Mouse (Mus musculus): ENCODE results near the gene Bbs9. TPM values are rescaled to one million over a fixed set of nuclear protein-coding genes. Genes with fewer than 3 reads are reported as not detected.

Gene Bbs9
- polyA plus RNA-seq, 1 experiment from 2014 or later: 7.1 TPM

DNA sequence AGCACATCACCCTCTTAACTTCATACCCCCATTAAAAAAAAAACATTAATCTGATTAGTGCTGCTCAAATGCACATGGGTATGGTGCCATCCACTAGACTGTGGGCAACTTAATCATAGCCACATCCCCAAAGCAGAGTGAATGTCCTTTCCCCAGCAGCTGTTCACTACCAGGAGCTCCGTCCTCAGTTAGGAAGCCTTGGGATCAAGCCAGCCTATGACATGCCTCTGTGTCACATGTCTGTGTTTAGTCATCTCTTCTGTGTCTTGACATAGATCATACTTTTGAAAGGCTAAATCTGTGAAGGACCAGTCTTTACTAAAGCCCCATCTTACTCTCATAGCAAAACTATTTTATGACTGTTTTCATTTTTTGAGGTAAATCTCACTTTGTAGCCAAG, 205.0 kb downstream of the Bbs9 start:
- Histone ChIP-seq H3K4me2 (replicated peaks; ENCODE audit: low read depth, low read length) (no peak overlapping the region), H3K4me3 (ENCODE audit: low read depth, low read length) (no peak overlapping the region), H3K9me3 (ENCODE audit: low read length) (no peaks in the 10 kb centered on the region), H3K9ac (replicated peaks; ENCODE audit: low read depth) (no peak overlapping the region), H3K4me1 (ENCODE audit: insufficient read depth, low read depth, low read length) (no peaks in the 10 kb centered on the region), H3K36me3 (ENCODE audit: insufficient read depth, low read length) (no peaks in the 10 kb centered on the region), H3K27ac (ENCODE audit: low read length) (no peak overlapping the region), H3K27me3 (replicated peaks; ENCODE audit: insufficient read depth, low read length) (no peaks in the 10 kb centered on the region)
- 54% methylated on average over 1 of the region's 1 CpGs for WGBS
- peak; percentile 52 for ATAC-seq
- peak; percentile 47 for DNase-seq (ENCODE audit: low spot score)
- no peak for TF ChIP-seq EP300 (IDR thresholded peaks at IDR 0.05)
- no peak for TF ChIP-seq CTCF (IDR thresholded peaks at IDR 0.05)

DNA sequence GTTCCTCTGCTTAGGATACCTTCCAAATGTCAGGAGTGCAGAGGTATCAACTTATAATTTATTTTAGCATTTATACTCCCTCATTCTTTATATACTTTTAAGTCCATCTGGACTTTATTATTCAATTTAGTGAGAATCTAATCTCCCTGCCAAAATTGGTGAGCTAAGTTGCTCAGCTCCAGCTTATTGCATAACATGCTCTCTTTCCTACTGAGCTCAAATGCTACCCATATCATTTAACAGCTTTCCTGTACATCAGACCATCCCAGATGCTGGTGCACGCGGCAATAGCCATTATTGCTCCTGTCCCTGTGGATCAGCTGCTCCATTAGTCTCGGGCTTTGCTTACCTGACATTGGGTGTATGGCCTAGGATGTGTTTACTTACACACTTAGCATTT, 208.3 kb downstream of the Bbs9 start:
- Histone ChIP-seq H3K9ac (replicated peaks; ENCODE audit: low read depth) (no peak overlapping the region), H3K27ac (ENCODE audit: low read length) (no peak overlapping the region), H3K4me3 (ENCODE audit: low read depth, low read length) (no peak overlapping the region), H3K27me3 (replicated peaks; ENCODE audit: insufficient read depth, low read length) (no peaks in the 10 kb centered on the region), H3K4me1 (ENCODE audit: insufficient read depth, low read depth, low read length) (no peaks in the 10 kb centered on the region), H3K36me3 (ENCODE audit: insufficient read depth, low read length) (no peaks in the 10 kb centered on the region), H3K4me2 (replicated peaks; ENCODE audit: low read depth, low read length) (no peak overlapping the region), H3K9me3 (ENCODE audit: low read length) (no peaks in the 10 kb centered on the region)
- 43% methylated on average over 3 of the region's 3 CpGs for WGBS
- ATAC-seq: no peak
- peak; percentile 30 for DNase-seq (ENCODE audit: low spot score)
- TF ChIP-seq EP300 (IDR thresholded peaks at IDR 0.05) (no peak), CTCF (IDR thresholded peaks at IDR 0.05) (no peak)

GRCm38 (mm10) chr9:22686765-22687472, 211.4 kb downstream of the Bbs9 start:
- Histone ChIP-seq H3K27me3 (replicated peaks; ENCODE audit: insufficient read depth, low read length) (no peaks in the 10 kb centered on the region), H3K4me2 (replicated peaks; ENCODE audit: low read depth, low read length) (no peak overlapping the region), H3K9me3 (ENCODE audit: low read length) (no peaks in the 10 kb centered on the region), H3K36me3 (ENCODE audit: insufficient read depth, low read length) (no peaks in the 10 kb centered on the region), H3K9ac (replicated peaks; ENCODE audit: low read depth) (no peak overlapping the region), H3K4me3 (ENCODE audit: low read depth, low read length) (no peak overlapping the region), H3K27ac (ENCODE audit: low read length) (no peak overlapping the region), H3K4me1 (ENCODE audit: insufficient read depth, low read depth, low read length) (no peaks in the 10 kb centered on the region)
- TF ChIP-seq CTCF (IDR thresholded peaks at IDR 0.05): no peak
- peak; percentile 38; the same call in 1 of the 2 replicates for ATAC-seq
- DNase-seq (ENCODE audit: low spot score): peak; percentile 71
- WGBS: 59% methylated on average over 6 of the region's 6 CpGs

- DNase-seq (ENCODE audit: low spot score): no peak
- WGBS: 80% methylated on average over 7 of the region's 7 CpGs
- no peak for ATAC-seq
These were observed 214.7 kb downstream of the Bbs9 start for GRCm38 (mm10) chr9:22690234-22690633.

GRCm38 (mm10) chr9:22695392-22695791, 219.9 kb downstream of the Bbs9 start:
- no peaks in the 10 kb centered on the region for H3K27me3 ChIP-seq (replicated peaks; ENCODE audit: insufficient read depth, low read length)

More at GRCm38 (mm10) chr9:22690234-22690633, 214.7 kb downstream of the Bbs9 start:
- Histone ChIP-seq H3K9me3 (ENCODE audit: low read length) (no peaks in the 10 kb centered on the region), H3K9ac (replicated peaks; ENCODE audit: low read depth) (no peak overlapping the region), H3K27ac (ENCODE audit: low read length) (no peak overlapping the region), H3K27me3 (replicated peaks; ENCODE audit: insufficient read depth, low read length) (no peaks in the 10 kb centered on the region), H3K4me3 (ENCODE audit: low read depth, low read length) (no peak overlapping the region), H3K36me3 (ENCODE audit: insufficient read depth, low read length) (no peaks in the 10 kb centered on the region), H3K4me1 (ENCODE audit: insufficient read depth, low read depth, low read length) (no peaks in the 10 kb centered on the region), H3K4me2 (replicated peaks; ENCODE audit: low read depth, low read length) (no peak overlapping the region)
- TF ChIP-seq EP300 (IDR thresholded peaks at IDR 0.05) (no peak), CTCF (IDR thresholded peaks at IDR 0.05) (no peak)

DNA sequence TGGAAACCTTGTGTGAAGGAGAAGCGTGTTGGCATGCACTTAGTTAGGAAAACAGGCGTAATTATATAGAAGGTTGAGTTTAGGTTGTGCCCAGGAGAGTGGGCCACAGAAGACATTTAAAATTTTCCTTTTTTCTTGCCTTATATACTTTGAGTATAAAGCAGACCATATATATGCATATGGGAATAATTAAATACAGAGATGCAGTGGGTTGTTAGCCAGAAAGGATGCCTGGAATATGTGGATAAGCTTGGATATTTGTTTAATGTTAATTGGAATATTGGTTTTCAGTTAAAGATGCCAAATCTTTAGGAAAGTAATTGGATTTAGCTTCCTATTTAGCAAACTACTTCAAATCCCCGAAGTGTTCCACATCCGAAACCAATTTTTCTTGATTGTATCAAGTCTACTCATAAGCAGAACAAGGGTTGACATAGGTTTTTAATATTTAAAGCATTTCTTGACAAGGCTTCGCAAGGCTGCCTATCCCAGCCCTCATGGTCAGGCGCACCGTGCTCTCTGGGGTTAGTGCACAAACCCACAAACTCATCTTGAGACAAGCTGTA, 221.4 kb downstream of the Bbs9 start:
- no peak for ATAC-seq
- Histone ChIP-seq H3K27me3 (replicated peaks; ENCODE audit: insufficient read depth, low read length) (no peaks in the 10 kb centered on the region), H3K36me3 (ENCODE audit: insufficient read depth, low read length) (no peaks in the 10 kb centered on the region)

More at GRCm38 (mm10) chr9:22695392-22695791, 219.9 kb downstream of the Bbs9 start:
- Histone ChIP-seq H3K27ac (ENCODE audit: low read length) (no peak overlapping the region), H3K36me3 (ENCODE audit: insufficient read depth, low read length) (no peaks in the 10 kb centered on the region), H3K4me1 (ENCODE audit: insufficient read depth, low read depth, low read length) (no peaks in the 10 kb centered on the region), H3K4me2 (replicated peaks; ENCODE audit: low read depth, low read length) (no peak overlapping the region), H3K9me3 (ENCODE audit: low read length) (no peaks in the 10 kb centered on the region), H3K4me3 (ENCODE audit: low read depth, low read length) (no peak overlapping the region), H3K9ac (replicated peaks; ENCODE audit: low read depth) (no peak overlapping the region)
- 86% methylated on average over 4 of the region's 4 CpGs for WGBS
- DNase-seq (ENCODE audit: low spot score) (no peak), ATAC-seq (no peak)
- no peak for TF ChIP-seq EP300 (IDR thresholded peaks at IDR 0.05)
- 0 out of 2 replicates have a peak, but pooled peaks have one; percentile 9 for TF ChIP-seq CTCF (IDR thresholded peaks at IDR 0.05)

More for the DNA sequence above, 221.4 kb downstream of the Bbs9 start:
- no peak overlapping the region for H3K4me2 ChIP-seq (replicated peaks; ENCODE audit: low read depth, low read length)
- no peak overlapping the region for H3K9ac ChIP-seq (replicated peaks; ENCODE audit: low read depth)
- TF ChIP-seq CTCF (IDR thresholded peaks at IDR 0.05) (no peak), EP300 (IDR thresholded peaks at IDR 0.05) (no peak)
- H3K4me3 ChIP-seq (ENCODE audit: low read depth, low read length): no peak overlapping the region
- H3K27ac ChIP-seq (ENCODE audit: low read length): no peak overlapping the region
- no peak for DNase-seq (ENCODE audit: low spot score)
- H3K9me3 ChIP-seq (ENCODE audit: low read length): no peaks in the 10 kb centered on the region
- H3K4me1 ChIP-seq (ENCODE audit: insufficient read depth, low read depth, low read length): no peaks in the 10 kb centered on the region
- WGBS: 90% methylated on average over 7 of the region's 7 CpGs
